Mouse (Mus musculus) ovary, postnatal 36 days (tissue): ENCODE measurements around the gene Dnah1.

ENCODE experiments used
- DNase-seq: peaks from one replicate; pipeline ENCODE4 v3.0.0; 2022; ENCODE audit warnings: low spot score, mixed read lengths

Gene Dnah1

DNA sequence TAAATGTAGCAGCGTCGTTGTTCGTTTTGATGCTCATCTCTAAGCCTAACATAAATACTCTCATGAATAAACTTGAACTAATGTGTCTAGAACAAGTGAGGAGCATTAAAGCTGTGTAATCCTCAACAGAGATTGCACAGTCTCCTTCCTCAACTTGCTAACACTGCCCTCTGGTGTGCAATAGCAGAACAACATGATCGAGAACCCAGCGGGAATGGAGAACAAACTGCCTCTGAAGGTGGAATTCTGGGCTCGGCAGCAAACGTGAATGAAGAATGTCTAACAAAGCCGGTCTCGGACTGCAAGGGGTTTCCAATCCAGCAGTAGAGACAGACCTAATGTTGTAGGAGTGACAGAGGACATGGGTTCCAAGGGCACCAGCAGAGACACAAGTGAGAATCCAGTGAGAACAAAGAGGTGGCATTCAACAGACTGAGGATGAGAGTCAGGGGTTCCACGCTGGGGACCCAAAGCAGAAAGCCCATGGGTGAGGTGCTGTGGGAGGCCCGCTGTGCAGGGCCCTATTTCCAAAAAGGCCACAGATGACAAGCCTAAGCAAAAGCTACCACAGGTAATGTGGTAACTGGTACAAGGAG, 89.6 kb downstream of the Dnah1 start:
- peak; percentile 71 for DNase-seq

DNA sequence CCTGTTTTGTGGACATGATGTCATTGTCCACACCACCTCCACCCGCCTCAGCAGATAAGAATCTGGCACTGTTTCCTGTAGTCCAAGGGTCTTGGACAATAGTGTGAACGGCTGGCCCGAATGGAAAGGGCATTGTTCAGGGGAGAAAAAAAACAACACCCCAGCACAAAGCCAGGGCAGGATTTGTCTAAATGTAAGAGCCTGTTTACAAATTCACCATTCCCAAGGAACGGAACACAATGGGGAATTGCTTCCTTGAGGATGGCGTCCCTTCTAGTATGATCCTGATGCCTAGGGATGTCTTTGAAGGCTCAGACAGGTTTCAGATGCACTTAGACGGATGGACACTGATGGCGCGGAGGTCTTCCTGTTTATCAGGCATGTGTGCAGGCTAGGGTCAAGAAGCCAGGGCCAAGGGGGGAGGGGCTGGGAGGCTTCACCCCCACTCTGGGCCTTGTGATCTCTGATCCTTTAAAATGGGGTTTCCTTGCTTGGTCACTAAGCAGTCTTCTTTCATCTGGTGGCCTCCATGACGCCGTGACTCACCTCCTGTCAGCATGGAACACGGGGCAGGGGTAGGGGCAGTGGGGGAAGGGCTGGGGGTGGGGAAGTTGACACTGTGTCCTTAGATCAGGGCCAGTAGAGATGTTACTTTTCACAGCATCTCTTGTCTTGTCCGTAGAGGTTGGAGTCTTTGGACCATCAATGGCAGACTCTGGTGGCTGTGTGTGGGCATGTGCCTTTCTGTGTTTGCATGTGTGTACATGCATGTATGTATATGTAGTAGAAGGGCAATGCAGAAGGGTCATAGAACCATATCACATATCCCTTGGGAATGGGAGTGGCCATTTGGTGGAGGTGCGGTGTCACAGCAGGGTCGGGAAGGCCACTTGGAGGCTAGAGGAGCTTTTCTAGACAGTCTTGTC, 90.4 kb downstream of the Dnah1 start:
- DNase-seq = no peak

DNA sequence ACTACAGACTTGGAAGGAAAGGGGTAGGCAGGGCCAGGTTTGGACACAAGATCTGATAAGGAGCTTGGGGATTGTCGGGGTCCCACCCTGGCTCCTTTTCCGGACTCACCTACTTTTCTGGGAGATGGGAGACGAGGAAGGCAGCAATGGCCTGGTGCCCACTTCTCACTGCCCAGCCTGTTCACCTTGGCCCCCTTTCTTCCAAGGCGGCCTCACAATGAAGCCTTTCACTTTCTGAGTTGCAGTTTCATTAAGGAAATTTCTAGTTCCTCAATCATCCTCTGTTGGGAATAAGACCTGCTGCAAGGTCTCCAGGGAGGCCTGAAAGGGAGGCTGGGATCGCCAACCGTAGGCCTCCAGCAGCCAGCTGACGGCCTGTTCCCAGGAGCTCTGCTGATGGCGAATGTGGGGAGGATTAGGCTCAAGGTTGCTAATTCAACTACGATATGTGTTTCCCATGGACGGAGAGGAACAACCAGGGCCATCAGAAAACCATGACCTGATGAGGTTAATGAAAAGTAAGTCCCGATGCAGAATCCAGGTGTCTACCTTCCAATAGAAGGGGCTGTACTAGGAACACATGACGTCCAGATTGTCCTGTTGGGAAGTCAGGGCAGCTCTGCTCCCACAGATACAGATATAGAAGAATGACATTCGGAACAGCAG, 91.2 kb downstream of the Dnah1 start:
- DNase-seq = no peak

DNA sequence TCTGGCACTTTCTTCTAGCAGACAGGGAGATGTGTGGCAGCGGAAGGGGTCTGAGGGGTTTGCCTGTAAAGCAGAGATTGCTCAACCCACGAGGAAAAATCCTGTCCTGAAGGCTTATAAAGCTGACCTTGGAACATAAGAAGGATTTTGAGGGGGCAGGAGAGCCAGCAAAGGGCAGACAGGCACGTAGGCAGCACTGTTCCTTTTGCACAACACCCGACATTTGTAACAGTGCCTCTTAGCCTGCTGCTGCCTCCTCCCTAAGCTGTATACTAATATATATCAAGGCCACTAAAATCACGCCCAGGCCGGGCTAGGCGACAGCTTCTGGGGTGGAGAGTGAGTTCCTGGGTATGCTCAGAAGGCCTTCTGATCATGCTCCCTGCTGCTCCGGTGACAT, 93.3 kb downstream of the Dnah1 start:
- no peak for DNase-seq

DNA sequence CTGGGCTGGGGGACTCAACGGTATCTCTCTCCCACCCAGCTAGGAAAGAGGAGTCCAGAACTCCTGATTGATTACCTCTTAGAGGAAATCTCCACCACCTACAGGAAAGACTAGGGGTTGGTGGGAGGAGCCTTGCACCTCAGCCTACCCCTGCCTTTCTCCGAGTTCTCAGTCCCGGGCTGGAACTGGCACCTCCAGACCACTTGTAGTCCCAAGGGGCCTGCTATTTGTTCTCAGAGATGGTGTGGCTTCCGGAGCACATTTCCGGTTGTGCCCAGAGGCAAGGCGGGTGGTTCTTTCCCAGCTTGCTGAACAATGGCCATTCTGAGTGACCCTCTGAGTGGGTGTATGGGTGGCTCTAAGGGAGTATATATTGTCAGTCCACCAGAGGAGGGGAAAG, 95.5 kb downstream of the Dnah1 start:
- DNase-seq = no peak

DNA sequence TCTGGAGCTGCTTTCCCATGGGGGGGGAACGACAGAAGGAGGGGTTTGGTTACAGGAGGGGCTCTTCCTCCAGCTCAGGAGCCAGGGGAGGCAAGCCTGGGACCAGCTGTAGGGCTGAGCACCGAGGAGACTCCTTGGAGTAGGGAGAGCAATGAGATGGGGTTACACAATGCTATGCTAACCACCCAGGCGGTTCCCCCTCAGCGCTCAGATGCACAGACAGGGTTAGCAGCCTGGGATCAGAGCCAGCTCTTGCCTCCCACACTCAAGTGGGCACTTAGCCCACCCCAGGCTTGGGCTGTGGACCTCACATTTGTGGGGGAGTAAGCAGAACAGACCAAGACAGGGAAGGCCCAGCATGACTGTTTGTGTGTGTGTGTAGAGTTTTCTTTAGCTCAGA, 96.7 kb downstream of the Dnah1 start:
- peak; percentile 81 for DNase-seq

DNA sequence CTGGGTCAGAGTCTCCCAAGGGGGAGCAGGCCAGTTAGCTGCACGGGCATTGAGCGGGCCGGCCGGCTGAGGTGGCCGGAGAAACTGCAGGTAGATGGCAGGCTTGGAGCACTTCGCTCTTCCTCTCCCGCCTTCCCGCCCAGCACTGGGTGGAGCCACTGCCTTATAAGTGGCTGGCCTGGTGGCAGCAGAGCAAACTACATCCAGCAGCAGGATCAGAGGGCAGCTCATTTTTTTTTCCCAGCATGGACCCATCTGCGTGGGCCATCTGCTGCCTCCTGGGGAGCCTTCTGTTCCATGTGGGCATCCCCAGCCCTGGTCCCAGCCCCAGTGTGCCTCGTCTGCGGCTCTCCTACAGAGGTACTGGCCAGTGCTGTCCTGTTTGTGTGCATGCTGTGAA, 106.0 kb downstream of the Dnah1 start, which contains the start of gene Sema3g:
Gene Sema3g, plus strand, starts transcription at position 195 of the 400 bp plus-strand sequence.
- DNase-seq = peak; percentile 76

DNA sequence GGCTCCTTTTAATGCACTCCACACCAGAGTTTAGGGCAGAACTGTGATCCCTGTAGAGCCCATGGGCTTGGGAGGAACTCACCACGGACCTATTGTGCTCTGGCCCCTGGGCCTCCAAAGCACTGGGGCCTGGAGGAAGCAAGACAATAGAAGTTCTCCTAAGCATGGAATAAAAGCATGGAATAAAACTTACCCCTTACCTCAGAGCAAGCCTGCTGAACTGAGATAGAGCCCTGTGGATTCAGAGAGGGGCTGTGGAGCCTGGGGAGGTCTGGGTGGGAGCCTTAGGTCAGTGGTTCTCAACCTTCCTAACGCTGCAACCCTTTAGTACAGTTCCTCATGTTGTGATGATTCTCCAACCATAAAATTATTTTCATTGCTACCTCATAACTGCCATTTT, 106.8 kb downstream of the Dnah1 start, which contains the start of gene Nisch:
Gene Nisch, minus strand, starts transcription at position 101 of the 400 bp plus-strand sequence.
- no peak for DNase-seq

DNA sequence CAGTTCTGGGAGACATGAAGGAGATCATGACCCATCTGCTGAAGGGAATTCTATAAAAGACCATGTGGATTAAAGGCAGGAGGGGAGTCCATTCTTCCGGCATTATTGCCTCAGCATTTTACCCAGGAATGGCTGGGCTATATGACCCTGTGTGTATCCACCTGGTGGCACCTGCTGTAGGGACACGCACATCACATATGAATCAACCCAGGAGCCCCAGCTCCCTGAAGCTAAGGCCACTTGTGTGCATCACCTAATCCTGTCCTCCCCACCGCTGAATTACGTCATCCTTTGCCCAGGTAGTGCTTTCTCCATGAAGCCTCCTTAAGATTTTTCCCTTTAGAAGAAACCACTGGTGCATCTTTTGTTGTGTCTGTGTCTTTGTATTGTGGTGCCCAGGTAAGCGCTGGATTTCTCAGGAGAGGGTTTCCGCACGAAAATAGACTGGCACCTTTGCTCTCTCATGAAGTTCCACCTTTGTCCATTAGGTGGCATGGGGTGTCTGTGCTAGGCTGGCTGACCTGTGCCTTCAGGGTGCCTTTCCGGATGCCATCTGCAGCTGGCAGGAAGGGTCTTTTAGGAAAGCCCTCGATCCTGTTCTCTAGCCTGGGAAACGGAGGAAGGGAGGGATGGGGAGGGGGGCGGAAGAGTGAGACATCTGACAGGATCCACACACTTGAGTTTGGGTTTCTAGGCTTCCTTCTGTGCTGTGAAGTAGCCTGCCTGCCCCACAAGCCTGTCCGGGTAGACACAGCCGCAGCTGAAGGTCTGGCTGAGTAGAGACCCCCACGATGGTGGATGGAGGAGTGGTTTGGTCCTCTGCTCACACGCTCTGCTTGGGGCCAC, 108.3 kb downstream of the Dnah1 start:
- DNase-seq = no peak

DNA sequence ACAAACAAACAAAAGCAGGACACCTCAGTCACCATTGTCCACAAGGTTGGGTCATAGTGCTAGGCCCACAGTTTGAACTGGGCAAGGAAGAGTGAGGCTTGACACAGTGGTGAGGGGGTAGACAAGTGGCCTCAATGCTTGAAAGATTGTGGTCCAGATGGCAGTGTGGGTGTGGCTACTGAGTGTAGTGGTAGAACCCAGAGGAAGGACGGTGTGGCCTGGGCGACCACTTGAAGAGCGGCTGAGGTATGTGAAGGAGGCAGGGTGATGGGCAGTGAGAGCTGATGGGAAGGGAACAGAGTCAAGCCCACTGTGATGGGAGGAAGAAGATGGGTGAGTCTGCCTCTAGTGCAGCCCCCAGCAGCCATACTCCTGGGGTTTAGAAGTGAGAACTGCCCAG, 109.0 kb downstream of the Dnah1 start:
- DNase-seq = no peak

DNA sequence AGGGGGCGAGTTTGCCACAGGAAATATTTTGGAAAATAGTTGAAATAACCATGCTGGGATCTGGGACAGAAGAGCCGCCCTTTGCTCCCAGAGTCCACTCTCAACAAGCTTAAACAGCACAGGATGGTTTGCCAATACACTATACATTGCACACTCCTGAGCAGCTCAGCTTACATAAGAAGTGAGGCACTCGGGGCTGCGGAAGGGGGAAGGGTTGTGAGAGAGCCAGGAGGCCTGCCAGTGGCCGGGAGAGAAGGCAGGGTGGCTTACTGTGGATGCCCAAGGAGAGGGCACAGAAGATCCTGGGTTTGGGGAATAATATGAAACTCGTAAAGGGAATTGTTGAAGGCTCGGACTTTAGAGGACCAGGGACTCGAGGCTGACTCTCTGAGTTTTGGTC, 109.8 kb downstream of the Dnah1 start:
- no peak for DNase-seq

DNA sequence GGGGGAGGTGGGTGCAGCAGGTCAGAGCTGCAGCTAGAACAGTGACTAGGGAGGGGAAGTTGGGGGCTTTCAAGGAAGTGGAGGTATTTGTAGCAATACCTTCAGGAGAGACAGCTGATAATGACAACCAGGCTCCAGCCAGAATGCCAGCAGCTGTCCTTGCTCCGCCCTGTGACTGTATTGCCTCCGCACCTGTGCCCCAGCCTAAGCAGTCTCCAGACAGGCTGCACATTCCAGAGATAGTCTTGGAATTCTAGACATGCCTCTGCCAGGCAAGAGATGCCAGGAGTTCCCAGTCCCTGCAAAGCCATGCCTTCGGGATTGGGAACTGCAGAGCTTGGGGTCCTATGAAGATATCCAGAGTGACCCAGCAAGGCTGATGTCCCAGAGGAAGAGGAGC, 111.2 kb downstream of the Dnah1 start:
- no peak for DNase-seq

DNA sequence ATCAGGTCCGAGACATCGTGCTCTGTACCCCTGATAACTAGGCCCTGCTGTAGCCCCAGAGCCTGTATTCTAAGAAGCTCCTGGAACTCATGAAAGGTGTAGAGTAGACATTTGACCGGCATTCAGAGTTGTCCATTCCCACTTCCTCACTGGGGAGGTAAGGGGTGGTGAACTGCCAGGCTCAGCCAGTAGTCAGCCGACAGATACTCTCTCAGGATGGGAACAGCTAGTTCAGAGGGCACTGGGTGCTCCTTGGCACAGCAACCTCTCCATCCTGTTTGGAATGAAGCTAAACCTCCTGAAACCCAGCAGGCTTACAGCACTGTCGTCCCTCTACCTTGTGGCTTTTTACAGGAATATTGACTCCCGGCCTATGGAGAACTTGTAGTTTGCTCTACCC, 111.8 kb downstream of the Dnah1 start:
- no peak for DNase-seq
